Mouse (Mus musculus) liver, postnatal 0 days (tissue): Measurements from ENCODE around the gene Wwp2. TPM values are rescaled to one million over a fixed set of nuclear protein-coding genes. Genes with fewer than 3 reads are reported as not detected.

ENCODE experiments used
- ATAC-seq: fragments of 200-750 bp; cut with Nextera tagmentation; 2 replicates; pipeline ENCODE4 v1.8.0; 2017; ENCODE audit warnings: mild to moderate bottlenecking, moderate library complexity
- DNase-seq: peaks from one replicate; pipeline ENCODE4 v3.0.0-alpha.2; 2016
- H3K27ac ChIP-seq: fragments of 300-500 bp; sonication (generic); 2 replicates; pipeline ENCODE4 v1.5.1; 2014; ENCODE audit warnings: antibody characterized with exemption, moderate library complexity, mild to moderate bottlenecking, low read depth
- H3K27me3 ChIP-seq: fragments of 300-500 bp; sonication (generic); 2 replicates; pipeline ENCODE4 v1.6.1; 2014; ENCODE audit warnings: low read length, control low read depth, mixed read lengths; ENCODE audit not compliant: insufficient read depth
- H3K36me3 ChIP-seq: fragments of 300-500 bp; sonication (generic); replicated peaks from 2 replicates; pipeline ENCODE4 v1.6.1; 2014; ENCODE audit warnings: mild to moderate bottlenecking, control low read depth, low read length, moderate library complexity, mixed read lengths; ENCODE audit not compliant: insufficient read depth
- H3K4me1 ChIP-seq: fragments of 300-500 bp; sonication (generic); 2 replicates; pipeline ENCODE4 v1.6.1; 2014; ENCODE audit warnings: antibody characterized with exemption, mild to moderate bottlenecking, control low read depth; ENCODE audit not compliant: insufficient read depth
- H3K4me2 ChIP-seq: fragments of 300-500 bp; sonication (generic); 2 replicates; pipeline ENCODE4 v1.6.1; 2014; ENCODE audit warnings: low read depth, mild to moderate bottlenecking, low read length, moderate library complexity, mixed read lengths
- H3K4me3 ChIP-seq: fragments of 300-500 bp; sonication (generic); 2 replicates; pipeline ENCODE4 v1.5.1; 2014; ENCODE audit warnings: low read depth, low read length
- H3K9ac ChIP-seq: fragments of 300-500 bp; sonication (generic); replicated peaks from 2 replicates; pipeline ENCODE4 v1.6.1; 2014; ENCODE audit warnings: mild to moderate bottlenecking, moderate library complexity
- H3K9me3 ChIP-seq: fragments of 300-500 bp; sonication (generic); 2 replicates; pipeline ENCODE4 v1.6.1; 2016; ENCODE audit warnings: mild to moderate bottlenecking, control low read depth, low read length, mixed read lengths
- CTCF ChIP-seq: sonication (generic); IDR thresholded peaks from 2 replicates; pipeline ENCODE4 v1.5.1; 2016; ENCODE audit warnings: antibody characterized with exemption, low read depth
- EP300 ChIP-seq: IDR thresholded peaks from 2 replicates; pipeline ENCODE4 v1.6.1; 2016; ENCODE audit warnings: antibody characterized with exemption, low read depth, mild to moderate bottlenecking
- WGBS: fragments of 180-500 bp; shearing (Covaris S2); extraction: QIAGEN DNeasy Blood & Tissue Kit; methylation state at CpG from one replicate; pipeline ENCODE4 v1.1.7; 2014; ENCODE audit not compliant: insufficient replicate concordance; 5-methylcytosine and 5-hydroxymethylcytosine counted together
- polyA plus RNA-seq: library from polyadenylated mRNA; unstranded; fragments of >200 nt; fragmentation: Nextera tagmentation; extraction: Ambion mirVana; gene quantifications from 2 replicates; pipeline ENCODE4 v1.2.1, GENCODE M21; 2015

Gene Wwp2
- polyA plus RNA-seq, 1 experiment from 2014 or later = 29.1 TPM

DNA sequence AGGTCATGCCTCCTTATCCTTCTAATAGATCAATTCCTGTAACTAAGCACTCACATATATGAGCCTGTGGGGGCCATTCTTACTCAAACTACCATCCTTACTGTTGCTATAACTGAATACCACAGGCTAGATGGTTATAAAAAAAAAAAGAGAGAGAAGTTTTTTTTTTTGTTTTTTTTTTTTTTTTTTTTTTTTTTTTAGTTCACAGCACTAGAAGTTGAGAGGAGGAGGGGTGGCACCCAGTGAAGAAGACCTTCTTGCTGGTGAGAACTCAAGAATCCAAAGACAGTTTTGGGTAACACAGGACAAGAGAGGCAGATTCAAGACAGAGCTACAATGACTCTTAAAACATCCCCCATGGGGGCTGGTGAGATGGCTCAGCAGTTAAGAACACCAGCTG lies 40.8 kb upstream of the Wwp2 start:
- ATAC-seq = no peak

DNA sequence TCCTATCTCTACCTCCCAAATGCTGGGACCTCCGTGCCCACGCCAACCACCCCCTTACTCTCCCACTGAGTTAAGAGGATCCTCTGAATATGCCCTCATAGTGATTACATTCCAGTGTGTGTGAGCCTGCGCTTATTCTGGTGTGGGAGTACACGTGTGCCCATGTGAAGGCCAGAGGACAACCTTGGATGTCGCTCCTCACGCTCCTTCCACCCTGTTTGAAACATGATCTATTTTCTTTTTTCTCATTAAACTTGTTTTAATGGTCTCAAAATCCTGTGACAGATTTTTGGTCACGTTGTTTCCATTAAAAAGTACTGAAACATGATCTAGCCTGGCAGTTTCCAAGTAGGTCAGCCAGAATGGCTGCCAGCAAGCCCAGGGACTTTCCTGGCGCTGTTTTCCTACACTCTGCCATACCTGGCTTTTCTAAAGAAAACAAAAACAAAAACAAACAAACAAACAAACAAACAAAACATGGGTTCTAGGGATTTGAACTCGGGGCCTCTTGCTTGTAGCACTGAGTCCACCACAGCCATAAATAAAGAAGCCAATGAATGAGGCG lies 40.0 kb upstream of the Wwp2 start:
- Histone ChIP-seq H3K4me3 (no peak overlapping the region), H3K27ac (no peak overlapping the region), H3K9me3 (no peaks in the 10 kb centered on the region), H3K9ac (no peak overlapping the region), H3K4me2 (no peak overlapping the region), H3K27me3 (no peaks in the 10 kb centered on the region), H3K36me3 (no peaks in the 10 kb centered on the region), H3K4me1 (peaks cover under 1% of the 10 kb centered on the region; the same call in 1 of the 2 replicates)
- ATAC-seq (no peak), DNase-seq (no peak)
- no peak for TF ChIP-seq CTCF
- TF ChIP-seq EP300 = no peak
- 88% methylated on average over 10 of the region's 10 CpGs for WGBS

More for the DNA sequence above, 40.8 kb upstream of the Wwp2 start:
- TF ChIP-seq EP300 (no peak), CTCF (no peak)
- H3K9me3 ChIP-seq = no peaks in the 10 kb centered on the region
- H3K4me1 ChIP-seq = no peaks in the 10 kb centered on the region
- no peaks in the 10 kb centered on the region for H3K27me3 ChIP-seq
- no peak for DNase-seq
- no peak overlapping the region for H3K4me2 ChIP-seq
- H3K27ac ChIP-seq = no peak overlapping the region
- H3K9ac ChIP-seq = no peak overlapping the region
- no peak overlapping the region for H3K4me3 ChIP-seq
- no peaks in the 10 kb centered on the region for H3K36me3 ChIP-seq

DNA sequence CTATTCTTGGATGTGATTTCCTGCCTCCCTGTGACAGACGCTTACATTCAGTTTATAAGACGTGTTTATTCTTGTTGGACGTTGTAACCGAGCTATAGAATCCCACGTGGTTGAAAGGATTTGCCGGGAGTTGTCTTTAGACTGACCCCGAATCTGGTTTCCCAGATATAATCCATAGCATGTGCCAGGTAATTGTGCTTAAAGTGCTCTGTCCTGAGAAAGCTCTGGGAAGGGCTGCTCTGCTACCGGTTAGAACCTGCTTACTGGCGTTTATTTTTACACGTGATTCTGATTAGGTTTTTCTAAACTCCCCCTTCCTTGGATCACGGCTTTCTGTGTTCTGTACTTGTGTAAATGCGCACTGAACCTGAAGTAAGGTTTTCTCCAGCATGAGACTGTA lies 38.5 kb upstream of the Wwp2 start:
- DNase-seq (no peak), ATAC-seq (no peak)
- H3K4me1 ChIP-seq = peaks cover 6% of the 10 kb centered on the region
- H3K4me2 ChIP-seq = no peak overlapping the region
- H3K9ac ChIP-seq = no peak overlapping the region
- H3K36me3 ChIP-seq = no peaks in the 10 kb centered on the region
- H3K27me3 ChIP-seq = no peaks in the 10 kb centered on the region
- H3K4me3 ChIP-seq = no peak overlapping the region
- TF ChIP-seq CTCF (no peak), EP300 (no peak)
- H3K27ac ChIP-seq = no peak overlapping the region
- H3K9me3 ChIP-seq = no peaks in the 10 kb centered on the region
- WGBS = 69% methylated on average over 12 of the region's 12 CpGs

DNA sequence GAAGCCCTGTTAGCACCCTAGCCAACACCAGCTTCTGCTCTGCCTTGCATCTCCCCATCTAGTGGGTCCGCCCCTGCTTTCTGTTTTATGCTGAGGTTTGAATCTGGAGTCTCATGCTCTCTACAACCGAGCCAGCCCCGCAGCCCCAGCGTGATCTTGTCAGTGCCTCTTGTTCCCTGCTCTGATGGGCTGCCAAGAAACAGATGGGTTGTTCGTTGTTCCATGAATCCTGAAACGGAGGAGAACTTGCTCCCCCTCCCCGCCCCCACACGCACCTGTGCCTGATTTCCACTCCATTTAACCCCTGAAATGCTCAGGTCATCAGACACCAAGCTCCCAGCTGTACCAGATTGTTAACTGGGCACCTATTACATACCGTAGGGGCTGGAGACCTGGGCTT lies 36.7 kb upstream of the Wwp2 start:
- Histone ChIP-seq H3K27ac (no peak overlapping the region), H3K9me3 (no peaks in the 10 kb centered on the region), H3K4me3 (no peak overlapping the region), H3K36me3 (no peaks in the 10 kb centered on the region), H3K4me2 (no peak overlapping the region), H3K27me3 (no peaks in the 10 kb centered on the region), H3K9ac (no peak overlapping the region), H3K4me1 (peaks cover 16% of the 10 kb centered on the region)
- TF ChIP-seq CTCF (no peak), EP300 (no peak)
- DNase-seq = no peak
- ATAC-seq = no peak
- WGBS = 50% methylated on average over 9 of the region's 9 CpGs

DNA sequence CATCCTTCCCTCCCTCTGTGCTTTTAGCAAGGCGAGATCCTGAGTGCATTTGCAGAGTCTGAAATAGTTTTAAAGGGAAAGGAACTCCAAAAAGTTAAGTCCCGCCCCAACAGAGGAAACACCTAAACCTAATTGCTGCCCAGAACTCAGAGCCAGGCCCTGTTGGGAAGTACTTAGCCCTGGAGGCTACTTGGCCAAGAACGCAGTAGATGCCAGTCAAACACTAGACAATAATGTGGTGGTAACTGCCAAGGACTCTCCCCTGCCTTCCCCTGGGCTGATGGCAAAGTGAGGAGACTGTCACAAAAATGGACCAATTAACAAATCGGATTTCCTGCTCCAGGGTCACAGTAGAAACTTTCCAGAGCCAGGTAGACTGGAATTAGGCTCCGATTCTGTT lies 34.3 kb upstream of the Wwp2 start:
- Histone ChIP-seq H3K27me3 (no peaks in the 10 kb centered on the region), H3K4me2 (peak overlapping the region; percentile 65), H3K4me1 (peaks cover 18% of the 10 kb centered on the region), H3K36me3 (no peaks in the 10 kb centered on the region), H3K9ac (no peak overlapping the region), H3K27ac (no peak overlapping the region), H3K4me3 (peak overlapping the region; percentile 46), H3K9me3 (no peaks in the 10 kb centered on the region)
- TF ChIP-seq EP300 = no peak
- TF ChIP-seq CTCF = no peak
- 88% methylated on average over 5 of the region's 5 CpGs for WGBS
- no peak for ATAC-seq
- no peak for DNase-seq

GRCm38 (mm10) chr8:107403038-107403781 lies 33.0 kb upstream of the Wwp2 start, which contains the start of gene Nqo1:
Nqo1 (minus strand) TSS chr8:107403206.
- Histone ChIP-seq H3K27me3 (no peaks in the 10 kb centered on the region), H3K4me2 (peak within 1 kb of the TSS; percentile 65), H3K9ac (peak within 1 kb of the TSS; percentile 56), H3K36me3 (no peaks in the 10 kb centered on the region), H3K9me3 (no peaks in the 10 kb centered on the region), H3K4me1 (peaks cover 18% of the 10 kb centered on the region), H3K27ac (peak within 1 kb of the TSS; percentile 91), H3K4me3 (peak within 1 kb of the TSS; percentile 46)
- ATAC-seq = peak; percentile 94
- DNase-seq = peak; percentile 81
- 13% methylated on average over 22 of the region's 22 CpGs for WGBS
- TF ChIP-seq EP300 (peak; percentile 9; the same call in 1 of the 2 replicates), CTCF (no peak)
